Mouse (Mus musculus) adrenal gland, postnatal 25 days (tissue): ENCODE measurements around the gene Klhl15. TPM values are rescaled to one million over a fixed set of nuclear protein-coding genes. Genes with fewer than 3 reads are reported as not detected.
"Not testable (repeated sequence)": the region's sequence is repeated elsewhere in the genome, so short reads cannot be mapped to it uniquely, and the experiment has no call there.

Source experiments
- DNase-seq: peaks from one replicate; pipeline ENCODE4 v3.0.0; 2021; ENCODE audit warnings: mixed read lengths
- long read RNA-seq: library from polyadenylated mRNA; stranded (forward); transcript quantifications from one replicate; pipeline ENCODE4 v2.0.0, GENCODE M21; 2021
- microRNA-seq, 2 experiments: library from miRNA; unstranded; fragments of <30 nt; microRNA quantifications; one replicate each; pipeline ENCODE4 v1.2.0; 2021
- total RNA-seq: library from RNA; stranded (reverse); gene quantifications from 2 replicates; pipeline ENCODE4 v1.2.3, GENCODE M21; 2021

Gene Klhl15
- total RNA-seq, result 14.9 and 21.8 TPM in 2 replicates
- long read RNA-seq, partial matches to known transcripts, result 0 of 1 reads
- long read RNA-seq, other reads (novel, unspliced or antisense), result 1 of 1 reads

DNA sequence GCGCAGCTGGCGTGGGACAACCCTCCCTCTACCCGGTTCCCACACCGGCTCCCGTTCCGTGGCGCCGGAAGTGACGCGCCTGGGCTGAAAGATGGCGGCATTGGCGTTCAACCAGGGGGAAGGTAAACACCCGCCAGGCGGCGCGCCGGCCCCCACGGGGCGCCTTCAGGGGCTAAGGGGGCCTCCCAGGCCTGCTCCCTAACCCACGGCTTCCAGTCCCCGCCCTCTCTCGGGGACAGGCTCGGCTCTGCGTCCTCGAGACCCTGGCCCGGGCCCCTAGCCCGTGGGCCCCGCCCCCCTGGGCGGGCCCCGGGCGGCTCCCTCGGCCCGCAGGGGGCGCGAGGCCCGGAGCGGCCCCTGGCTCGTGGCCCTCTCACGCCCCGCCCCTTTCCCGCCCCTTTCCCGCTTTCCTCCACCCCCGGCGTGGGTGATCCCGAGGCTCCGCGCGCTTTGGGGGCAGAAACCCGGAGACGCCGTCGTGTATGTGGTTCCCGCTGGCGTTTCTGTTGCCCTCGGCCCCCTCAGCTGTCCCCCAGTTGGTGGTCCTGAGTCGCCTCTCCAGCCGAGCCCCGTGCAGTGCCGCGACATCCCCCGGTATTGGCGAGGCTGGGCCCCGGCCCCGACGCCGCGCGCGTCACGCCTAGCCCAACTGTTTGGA, at the start of gene Klhl15:
Gene Klhl15 (plus strand): TSS at position 68 of the 658 bp plus-strand sequence.
- DNase-seq, result peak; percentile 83

DNA sequence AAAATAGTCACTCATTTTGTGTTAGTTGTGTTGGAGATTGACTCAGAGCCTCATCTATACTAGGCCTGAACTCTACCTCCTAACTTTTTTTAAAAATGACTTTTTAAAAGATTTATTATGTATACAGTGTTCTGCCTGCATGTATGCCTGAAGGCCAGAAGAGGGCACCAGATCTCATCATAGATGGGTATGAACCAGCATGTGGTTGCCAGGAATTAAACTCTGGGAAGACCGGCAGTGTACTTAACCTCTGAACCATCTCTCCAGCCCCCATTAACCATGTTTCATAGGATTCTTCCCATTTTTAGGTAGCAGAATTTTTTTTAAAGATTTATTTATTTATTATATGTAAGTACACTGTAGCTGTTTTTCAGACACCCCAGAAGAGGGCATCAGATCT, 49.2 kb upstream of the Klhl15 start:
- no peak for DNase-seq

DNA sequence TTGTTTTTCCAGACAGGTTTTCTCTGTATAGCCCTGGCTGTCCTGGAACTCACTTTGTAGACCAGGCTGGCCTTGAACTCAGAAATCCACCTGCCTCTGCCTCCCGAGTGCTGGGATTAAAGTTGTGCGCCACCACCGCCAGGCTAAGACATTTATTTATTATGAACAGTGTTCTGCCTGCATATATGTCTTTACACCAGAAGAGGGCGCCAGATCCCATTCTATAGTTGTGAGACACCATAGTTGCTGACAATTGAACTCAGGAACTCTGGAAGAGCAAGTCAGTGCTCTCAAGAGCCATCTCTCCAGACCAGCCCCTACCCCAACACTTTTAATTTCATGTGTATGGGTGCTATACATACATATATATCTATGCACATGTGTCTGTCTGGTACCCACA, 40.5 kb upstream of the Klhl15 start:
- not testable (repeated sequence) for DNase-seq

DNA sequence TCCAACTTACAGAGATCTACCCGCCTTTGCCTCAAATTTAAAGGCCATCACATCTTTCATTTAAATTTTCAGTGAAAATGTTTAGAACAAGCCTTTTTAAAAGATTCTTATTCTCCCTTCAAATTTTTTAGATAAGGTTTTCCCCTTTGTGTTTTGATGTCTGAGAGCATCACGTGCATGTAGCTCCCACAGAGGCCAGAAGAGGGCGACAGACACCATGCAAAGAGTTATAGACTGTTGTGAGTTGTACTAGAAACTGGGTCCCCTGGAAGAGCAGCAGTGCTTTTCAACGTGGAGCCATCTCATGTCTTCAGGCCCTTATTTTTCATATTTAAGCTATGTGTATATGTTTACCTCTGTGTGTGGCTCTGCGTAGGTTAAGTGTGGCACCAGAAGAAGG, 36.6 kb upstream of the Klhl15 start:
- no peak for DNase-seq

DNA sequence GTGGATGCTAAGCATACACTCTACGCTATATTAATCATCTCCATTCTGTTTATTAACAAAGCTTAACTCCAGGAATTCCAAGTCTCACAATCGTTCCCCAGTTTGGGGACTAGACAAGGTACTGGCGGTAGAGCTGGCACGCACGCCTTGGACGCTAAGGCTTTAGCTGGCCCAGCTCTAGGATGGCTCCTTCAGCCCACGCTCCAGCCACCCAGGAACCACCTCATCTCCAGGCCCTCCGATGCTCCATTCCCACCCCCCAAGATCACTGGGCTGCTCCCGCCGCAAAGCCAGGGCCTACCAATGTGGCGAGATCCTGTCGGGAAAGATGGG, 22.2 kb upstream of the Klhl15 start:
- DNase-seq, result no peak

DNA sequence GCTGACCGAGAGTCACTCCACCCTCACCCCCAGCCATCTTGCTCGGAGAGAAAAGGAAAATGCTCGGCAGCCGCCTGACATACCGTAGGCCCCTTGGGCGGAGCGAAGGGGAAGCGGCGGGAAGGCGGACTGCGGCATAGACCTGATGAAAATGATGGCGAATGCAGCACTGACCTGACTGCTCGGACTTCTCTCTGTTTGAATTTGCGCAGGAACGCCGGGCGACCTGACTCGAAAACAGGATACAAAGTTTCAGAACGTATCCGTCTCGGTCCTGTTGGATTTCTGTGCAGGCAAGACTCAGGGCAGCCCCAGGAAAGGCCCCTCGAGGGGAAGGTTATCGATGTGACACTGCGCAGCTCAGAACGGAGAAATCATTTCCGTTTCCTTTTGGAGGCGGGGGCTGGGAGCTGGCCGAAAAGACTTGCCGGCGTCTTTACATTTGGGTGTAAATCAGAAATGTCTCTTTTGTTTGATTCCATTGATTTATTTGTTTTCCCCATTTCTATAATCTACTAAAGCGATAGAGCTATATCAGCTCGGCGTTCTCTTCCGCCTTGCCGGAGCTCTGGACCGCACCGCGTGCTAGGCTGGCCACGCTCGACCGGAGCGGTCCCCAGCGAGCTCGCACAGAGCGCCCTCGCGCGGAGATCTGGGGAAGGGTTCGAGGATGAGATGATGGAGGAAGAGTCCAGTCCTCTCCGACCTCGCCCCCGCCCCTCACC, 21.6 kb upstream of the Klhl15 start, which contains the start of gene Eif2s3x:
Gene Eif2s3x (minus strand): TSS at position 266 of the 725 bp plus-strand sequence.
- DNase-seq, result peak; percentile 79

DNA sequence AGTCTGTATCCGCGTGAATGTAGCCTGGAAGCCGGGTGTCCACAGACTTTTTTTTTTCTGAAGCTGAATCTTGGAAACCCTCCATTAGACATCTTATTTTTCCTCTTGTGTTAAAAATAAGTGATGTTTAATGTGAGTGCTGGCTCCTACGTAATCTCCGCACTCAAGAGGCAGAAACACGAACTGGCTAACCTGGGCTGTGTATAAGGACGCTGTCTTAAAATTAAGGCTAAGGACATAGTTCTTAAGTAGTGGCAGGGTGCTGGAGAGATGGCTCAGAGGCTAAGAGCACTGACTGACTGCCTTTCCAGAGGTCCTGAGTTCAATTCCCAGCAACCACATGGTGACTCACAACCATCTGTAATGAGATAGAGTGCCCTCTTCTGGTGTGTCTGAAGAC, 21.0 kb upstream of the Klhl15 start:
- no peak for DNase-seq

DNA sequence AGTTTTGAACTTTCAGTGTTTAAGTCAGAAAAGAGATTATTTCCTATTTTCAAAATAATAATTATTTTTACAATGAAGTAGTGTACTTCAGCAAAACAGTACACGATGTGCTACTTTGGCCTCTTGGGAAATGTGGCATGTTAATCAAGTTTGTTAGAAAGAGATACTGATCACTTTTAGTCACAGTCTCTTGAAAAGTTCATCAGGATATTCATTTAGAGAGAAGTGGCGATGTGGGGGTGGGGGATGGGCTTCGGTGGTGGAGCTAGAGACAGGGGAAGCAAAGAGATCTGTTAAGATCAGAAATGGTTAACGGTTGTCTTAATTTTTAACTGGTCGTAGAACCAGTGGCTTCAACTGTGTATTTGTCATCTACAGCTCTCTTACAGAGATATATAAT, 967 bp upstream of the Klhl15 start:
- no peak for DNase-seq

DNA sequence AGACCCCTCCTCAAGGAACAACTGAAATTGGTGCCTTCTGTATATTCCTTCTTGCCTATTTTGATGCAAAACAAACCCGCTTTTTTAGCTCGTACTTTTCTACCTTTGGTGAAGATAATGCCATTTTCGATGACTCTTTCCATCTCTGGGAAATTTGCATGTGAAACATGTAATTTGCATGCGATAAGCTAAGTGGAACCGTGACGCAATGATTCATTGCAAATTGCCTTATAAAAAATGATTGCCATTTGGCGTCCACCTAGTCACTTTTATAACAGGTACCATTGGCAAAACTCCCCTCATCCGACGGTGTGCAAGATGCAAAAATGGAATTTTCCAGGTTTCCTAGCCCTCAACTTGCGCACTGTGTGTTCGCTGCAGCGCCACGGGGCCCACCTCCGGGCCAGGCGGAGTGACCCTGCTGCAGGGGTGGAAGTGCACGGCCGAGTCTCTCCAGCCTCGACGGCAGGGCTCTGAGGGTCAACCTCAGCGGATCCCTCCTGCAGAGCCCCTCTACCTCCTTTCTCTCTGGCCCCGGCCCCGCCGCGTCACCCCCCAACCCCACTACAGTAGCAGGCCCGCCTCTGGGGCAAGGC, 365 bp upstream of the Klhl15 start:
- DNase-seq, result no peak

DNA sequence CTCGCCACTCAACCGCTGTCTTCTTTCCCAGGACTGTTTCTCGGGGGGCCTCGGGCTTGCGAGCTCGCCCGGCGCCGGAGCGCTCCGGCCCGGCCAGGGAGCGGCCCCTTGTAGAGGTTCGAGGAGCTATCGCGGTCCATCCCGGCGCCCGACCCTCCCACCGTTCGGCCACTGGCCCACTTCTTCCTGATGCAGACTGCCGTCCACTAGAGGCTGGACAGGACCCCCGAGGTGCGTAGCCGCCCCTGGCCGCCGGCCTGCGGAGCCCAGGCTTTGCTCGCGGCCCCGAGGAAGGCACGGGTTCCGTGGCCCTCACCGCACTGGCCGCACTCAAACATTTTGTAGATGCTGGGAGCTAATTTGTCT, 774 bp downstream of the Klhl15 start:
- peak; percentile 20 for DNase-seq

DNA sequence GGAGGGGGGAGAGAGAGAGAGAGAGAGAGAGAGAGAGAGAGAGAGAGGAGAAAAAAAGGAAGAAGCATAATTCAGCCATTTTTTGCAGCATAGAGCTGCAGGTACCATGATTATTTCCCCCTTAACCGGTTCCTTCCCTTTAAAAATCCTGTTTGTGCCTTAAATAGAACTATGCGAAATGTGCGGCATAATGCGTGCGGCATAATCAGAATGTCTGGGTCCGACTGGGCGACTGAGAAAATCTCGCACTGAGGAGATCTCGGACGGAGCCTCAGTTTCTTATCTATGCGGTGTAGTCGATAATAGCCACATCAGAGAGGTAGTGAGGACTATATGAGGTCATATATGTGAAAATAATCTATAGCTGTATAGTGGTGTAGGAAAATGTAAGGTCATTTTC, 1.2 kb downstream of the Klhl15 start:
- no peak for DNase-seq

DNA sequence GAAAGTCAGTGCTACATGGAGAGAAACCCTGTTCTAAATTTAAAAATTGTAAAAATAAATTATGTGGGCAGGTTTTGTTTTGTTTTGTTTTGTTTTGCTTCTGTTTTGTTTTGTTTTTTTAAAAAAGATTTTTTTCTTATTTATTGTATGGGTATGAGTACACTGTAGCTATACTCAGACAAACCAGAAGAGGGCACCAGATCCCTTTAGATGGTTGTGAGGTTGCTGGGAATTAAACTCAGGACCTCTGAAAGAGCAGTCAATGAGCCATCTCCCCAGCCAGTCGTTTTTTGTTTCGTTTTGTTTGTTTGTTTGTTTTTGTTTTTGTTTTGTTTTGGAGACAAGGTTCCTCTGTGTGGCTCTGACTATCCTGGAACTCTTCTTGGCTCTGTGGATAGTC, 54.5 kb downstream of the Klhl15 start:
- no peak for DNase-seq

DNA sequence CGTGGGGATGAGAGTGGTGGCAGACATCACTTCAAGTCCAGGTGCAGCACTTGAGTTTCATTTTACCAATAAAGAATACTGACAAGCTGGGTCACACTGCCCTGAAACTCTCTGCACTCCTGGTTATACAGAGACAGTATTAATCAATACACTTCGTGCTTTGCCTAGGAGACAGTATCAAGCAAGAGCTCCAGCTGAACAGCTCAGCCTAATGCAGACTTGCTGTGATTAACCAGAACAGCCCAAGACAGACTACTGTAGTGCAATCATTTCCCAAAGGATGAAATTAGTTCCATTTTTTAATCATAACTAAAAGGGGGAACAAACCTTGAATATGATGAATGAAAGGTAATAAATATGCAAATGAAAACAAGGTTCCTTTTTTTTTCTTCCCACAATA, 68.5 kb downstream of the Klhl15 start:
- no peak for DNase-seq

DNA sequence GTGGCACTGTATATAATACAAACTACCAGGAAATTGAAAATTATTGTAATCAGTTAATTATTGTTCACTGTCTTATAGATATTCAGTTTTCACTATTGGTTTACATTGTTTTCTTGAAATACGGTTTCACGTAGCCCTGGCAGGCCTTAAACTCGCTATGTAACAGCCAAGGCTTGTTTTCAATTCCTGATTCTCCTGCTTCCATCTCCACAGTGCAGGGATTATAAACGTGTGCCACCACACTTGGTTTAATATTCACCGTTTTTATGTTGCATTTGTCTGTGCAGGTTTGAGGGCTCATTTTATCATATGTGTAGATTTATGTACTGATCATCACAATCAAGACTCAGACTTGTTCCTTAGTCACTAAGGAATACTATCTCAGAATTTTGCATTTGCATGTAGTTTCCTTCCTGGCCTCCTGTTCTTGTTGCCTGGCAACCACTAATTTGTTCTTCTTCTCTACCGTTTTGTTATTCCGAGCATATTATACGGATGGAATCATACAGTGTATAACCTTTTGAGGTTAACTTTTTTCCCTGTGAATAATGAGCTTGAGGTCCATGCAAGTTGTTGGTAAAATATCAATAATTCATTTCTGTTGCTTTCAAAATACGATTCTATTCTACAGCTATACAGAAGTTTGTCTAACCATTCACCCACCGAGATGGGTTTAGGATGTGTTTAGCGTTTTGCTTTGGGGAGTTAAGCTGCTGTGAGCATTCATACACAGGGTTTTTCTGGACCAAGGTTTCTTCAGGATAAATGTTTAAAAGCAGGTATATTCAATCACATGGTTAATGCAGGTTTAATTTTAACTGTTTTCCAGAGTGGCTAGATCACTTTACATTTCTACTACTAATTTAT, 86.9 kb downstream of the Klhl15 start:
- no peak for DNase-seq

Small RNAs within 50 kb of the gene (microRNA-seq; reads per million reads assigned to microRNA genes)
- 0 to 0.34 reads per million in 2 experiments for gene Mir7673

Other genes with a start within 250 kb of the Klhl15 start
- 37.4 and 39.4 TPM in 2 replicates for gene Zfx, start 110.9 kb upstream of the Klhl15 start, total RNA-seq
- gene Eif2s3x, start 21.7 kb upstream of the Klhl15 start, total RNA-seq, result 155 and 188 TPM in 2 replicates
- gene Fam90a1b, start 132.2 kb downstream of the Klhl15 start, total RNA-seq, result not detected in 2 replicates
- 45.8 and 49.6 TPM in 2 replicates for gene Apoo, start 132.5 kb downstream of the Klhl15 start, total RNA-seq